Mouse (Mus musculus): ENCODE results near the gene Nebl.

The Nebl gene

GRCm38 (mm10) chr2:17705426-17705825 is 25.8 kb downstream of the Nebl start:
- peak; percentile 3 to 24 for DNase-seq

DNA sequence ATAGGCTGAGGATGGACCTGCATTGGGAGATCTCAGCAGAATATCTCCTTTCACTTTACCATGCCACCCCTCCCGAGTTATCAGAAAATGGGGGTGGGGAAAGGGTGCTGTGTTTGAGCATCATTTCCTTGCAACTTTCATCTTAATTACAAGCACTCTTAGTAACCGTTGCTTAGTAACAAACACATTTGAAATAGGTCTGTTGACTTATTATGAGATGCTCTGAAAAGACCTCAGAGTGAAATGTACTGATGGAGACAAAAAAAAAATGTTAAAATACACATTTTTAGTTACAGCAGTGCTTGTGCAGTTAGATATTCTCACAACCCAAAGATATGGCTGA is 28.1 kb downstream of the Nebl start:
- DNase-seq: no peak

GRCm38 (mm10) chr2:17702481-17703169 is 28.6 kb downstream of the Nebl start:
- DNase-seq: no peak

DNA sequence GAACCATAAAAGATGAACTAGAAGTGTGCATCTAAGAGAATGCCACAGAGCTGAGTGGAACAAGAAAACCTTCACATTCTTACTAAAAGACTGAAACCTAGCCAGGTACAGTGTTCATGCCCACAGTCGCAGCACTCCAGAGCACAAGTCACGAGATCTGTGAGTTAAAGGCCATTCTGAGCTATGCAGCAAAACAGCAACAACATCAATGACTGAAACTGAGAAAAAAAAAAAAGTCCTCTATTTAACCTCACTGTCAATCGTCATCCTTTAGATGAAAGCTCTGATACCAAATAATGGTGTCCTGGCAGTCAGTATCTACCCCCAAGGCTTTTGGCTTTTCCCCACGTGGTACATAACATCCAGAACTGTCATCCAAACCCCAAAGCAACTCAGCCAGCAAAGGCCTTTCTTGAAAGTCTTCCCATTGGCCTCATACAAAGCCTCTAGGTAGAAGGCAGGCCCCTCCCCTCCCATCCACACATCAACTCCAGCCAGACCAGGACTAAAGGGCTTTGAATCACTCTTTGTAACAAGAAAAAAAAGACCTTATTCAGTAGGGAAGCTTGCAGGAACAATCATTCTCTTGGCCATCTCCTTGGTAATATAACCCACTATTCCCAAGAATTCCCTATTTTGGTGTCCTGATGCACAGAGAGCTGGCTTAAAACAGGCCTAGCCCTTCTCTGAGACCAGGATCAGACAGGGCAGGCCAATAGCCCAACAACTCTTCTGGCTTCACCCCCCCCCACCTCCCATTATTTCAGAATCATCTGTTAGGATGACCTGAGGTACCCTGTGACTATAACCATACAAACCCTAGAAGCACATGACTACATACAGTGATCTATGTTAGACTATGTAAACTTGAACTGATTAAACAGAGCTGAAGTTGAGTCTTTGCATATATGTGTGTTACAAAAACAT is 32.8 kb downstream of the Nebl start:
- no peak for DNase-seq

DNA sequence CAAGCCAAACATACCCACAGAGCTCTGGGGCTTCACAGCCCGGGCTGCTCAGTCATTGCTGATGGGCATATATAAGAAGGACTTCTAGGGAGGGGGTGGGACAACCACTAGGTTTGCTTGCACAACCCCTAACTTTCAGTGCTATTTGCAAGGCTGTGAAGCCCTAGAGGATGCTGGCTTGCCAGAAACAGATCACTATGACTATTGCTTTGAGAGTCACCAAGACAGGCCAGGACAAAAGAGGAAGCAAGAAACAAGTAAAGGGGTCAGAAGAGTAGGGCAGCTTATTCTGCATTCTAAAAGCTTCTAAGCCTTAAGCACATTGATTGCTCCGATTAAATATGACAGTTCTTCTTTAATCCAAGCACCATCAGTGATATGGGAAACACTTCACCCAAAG is 38.3 kb downstream of the Nebl start:
- no peak for DNase-seq

GRCm38 (mm10) chr2:17690264-17690663 is 41.0 kb downstream of the Nebl start:
- no peak for DNase-seq

- no peak for DNase-seq
Observed at GRCm38 (mm10) chr2:17687141-17687540, 44.1 kb downstream of the Nebl start.

GRCm38 (mm10) chr2:17683326-17684040 is 47.8 kb downstream of the Nebl start:
- no peak for DNase-seq

GRCm38 (mm10) chr2:17672156-17672555 is 59.1 kb downstream of the Nebl start:
- no peak for DNase-seq

- DNase-seq: no peak
Observed at GRCm38 (mm10) chr2:17671566-17671965, 59.7 kb downstream of the Nebl start.

DNA sequence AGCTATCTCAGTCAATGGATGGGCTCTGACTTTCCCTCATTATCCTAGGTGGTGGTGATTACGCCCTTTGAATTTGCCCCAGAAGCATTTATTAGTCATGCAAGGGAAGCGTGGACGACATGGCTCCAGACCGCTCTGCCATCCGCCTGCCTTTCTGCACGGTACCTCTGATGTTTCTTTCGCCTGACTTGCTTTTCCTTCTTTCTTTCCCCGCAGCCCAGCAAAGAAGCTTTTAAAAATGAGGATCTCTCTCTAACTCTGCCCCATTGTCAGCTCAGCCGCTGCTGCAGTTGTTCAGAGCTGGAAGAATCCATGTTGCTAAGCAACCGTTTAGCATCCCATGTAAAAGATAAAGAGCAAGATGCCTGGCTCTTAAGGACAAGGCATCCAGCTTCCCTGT is 61.3 kb downstream of the Nebl start:
- DNase-seq: no peak

- DNase-seq: no peak
Observed at GRCm38 (mm10) chr2:17669000-17669399, 62.3 kb downstream of the Nebl start.

- no peak for DNase-seq
Observed at GRCm38 (mm10) chr2:17658176-17658575, 73.1 kb downstream of the Nebl start.

- DNase-seq: peak; percentile 42 to 63
Observed at GRCm38 (mm10) chr2:17650147-17650834, 81.0 kb downstream of the Nebl start.

- DNase-seq: no peak
Observed at GRCm38 (mm10) chr2:17649728-17650127, 81.5 kb downstream of the Nebl start.

- DNase-seq: peak; percentile 77 to 80
Observed at GRCm38 (mm10) chr2:17644282-17645262, 86.7 kb downstream of the Nebl start.

DNA sequence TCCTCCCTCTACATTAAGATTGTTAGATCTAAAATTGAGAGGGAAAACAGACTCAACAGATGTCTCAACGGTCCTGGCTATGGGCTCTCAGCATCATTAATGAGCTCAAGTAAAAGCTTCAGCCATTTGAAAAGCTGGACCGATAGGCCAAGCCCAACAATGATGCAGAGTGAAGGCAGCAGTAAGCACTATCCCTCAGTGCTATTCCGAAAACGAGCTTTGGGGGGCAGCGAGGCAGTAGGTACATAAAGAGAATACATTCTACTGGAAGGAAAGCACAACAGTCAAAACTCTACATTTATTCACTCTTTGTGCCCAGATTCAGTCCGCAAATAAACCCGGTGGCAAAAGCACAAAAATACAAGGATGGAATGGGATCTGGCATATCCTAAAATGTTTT is 87.4 kb downstream of the Nebl start:
- no peak for DNase-seq

DNA sequence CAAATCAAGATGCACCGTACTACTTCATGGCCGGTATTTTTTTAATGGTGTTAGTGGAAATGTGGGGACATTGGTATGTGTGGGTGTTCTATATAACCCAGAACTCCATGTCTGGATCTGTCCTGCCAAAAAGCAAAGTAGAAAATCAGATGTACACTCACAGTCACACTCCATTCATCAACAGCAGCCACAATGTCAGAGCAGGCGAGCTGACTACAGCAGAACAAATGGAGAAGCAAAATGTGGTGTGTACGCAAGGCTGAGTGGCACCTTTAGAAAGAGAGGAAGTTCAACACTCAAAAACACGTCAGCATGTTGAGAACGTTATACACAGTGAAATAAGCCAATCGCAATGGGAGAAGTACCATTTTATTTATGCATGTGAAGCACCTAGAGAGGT is 88.5 kb downstream of the Nebl start:
- no peak for DNase-seq

DNA sequence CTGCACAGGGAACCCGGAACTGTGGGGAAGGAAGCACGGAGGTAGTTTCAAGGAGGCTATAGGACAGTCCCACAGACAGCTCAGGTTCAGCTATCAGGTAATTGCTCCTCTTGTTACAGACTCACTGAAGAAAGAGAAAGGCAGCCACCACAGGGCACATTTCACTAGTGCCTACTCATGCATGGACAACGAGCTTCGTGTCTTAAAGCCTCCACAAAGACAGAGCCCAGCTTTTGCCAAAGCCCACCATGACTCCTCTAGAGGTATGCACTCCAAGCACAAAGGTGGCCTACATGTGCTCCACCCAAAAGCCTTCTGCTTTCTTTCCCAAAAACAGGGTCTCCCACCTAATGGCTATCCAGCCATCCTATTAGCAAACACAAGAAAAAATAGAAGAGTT is 90.4 kb downstream of the Nebl start:
- DNase-seq: no peak

DNA sequence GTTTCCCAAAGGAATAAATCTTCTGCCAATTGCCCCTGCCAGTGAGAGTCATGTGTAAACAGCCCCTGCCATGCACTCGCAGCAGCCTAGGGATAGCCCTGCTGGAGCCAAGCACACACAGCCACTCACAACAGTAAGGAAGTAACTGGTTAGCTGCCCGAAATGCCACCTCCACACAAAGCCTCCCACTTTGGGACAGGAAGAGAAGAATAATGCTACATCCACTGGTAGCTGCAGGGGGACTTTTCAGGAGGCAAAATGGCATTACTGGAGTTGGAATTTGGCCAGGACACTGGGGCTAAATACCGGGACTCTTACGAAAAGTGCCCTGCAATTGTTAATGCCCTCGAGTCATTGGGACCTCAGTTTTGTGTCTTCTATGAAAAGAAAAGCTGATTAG is 92.6 kb downstream of the Nebl start:
- DNase-seq: no peak

DNA sequence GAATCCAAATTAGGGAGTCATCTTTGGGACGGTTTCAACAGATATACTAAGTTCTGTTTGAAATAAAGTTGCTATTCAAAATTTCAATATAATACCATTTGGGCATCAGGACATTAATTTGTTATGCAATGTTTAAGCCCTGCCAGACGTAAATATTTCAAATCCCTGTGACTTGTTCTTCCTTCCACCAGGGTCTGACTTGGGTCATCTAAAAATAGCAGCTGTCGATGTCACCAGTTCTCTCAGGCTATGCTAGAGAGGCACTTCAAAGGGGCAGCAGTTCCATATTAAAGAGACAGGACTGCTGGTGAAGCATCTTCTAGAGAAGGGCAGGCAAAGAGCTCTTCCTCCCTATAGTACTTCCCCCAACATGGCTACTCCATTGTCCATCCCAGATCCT is 107.3 kb downstream of the Nebl start:
- DNase-seq: no peak

DNA sequence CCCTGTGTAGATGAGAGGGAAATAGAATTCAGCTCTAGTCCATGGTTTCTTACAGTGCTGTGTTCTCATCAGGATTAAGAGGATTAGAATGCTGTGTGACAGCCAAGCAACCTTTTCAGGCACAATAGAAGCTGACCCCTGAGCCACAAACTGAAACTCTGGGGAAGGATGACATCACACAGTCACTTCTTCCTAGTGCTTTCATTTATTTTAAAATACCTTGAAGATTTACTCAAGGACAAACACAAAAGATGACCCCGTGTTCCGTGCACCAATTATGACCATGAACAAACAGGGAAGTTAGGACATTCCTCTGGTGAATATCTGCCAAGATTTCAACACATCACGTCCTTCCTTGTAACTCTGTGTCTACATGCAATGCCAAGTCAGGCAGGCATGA is 121.0 kb downstream of the Nebl start:
- DNase-seq: no peak
